Mouse (Mus musculus): ENCODE results near the gene Lpin1. TPM values are rescaled to one million over a fixed set of nuclear protein-coding genes. Genes with fewer than 3 reads are reported as not detected.

Lpin1 gene
- polyA plus RNA-seq, 1 experiment from 2014 or later, result 7.3 TPM

Other genes with a start within 250 kb of the Lpin1 start
- gene Ntsr2, start 42.4 kb upstream of the Lpin1 start, polyA plus RNA-seq (2014; fragmentation: Nextera tagmentation; extraction: Ambion mirVana), result not detected in 2 replicates
- 7.1 and 7.7 TPM in 2 replicates for gene Greb1, start 189.9 kb upstream of the Lpin1 start, polyA plus RNA-seq (2014; fragmentation: Nextera tagmentation; extraction: Ambion mirVana)
- 77.4 and 89.1 TPM in 2 replicates for gene E2f6, start 200.0 kb upstream of the Lpin1 start, polyA plus RNA-seq (2014; fragmentation: Nextera tagmentation; extraction: Ambion mirVana)